Mouse (Mus musculus) E14TG2a.4 (cell line): Measurements from ENCODE around the gene Ak2.

ENCODE experiments used
- CTCF ChIP-seq: conservative IDR thresholded peaks from 2 replicates; pipeline ENCODE4 v1.5.1; 2014; ENCODE audit warnings: low read length
- POU5F1 ChIP-seq: IDR thresholded peaks from 2 replicates; pipeline ENCODE4 v1.6.1; 2014; ENCODE audit warnings: low read length, borderline replicate concordance

GRCm38 (mm10) chr4:129055562-129055961 lies 63.8 kb downstream of the Ak2 start:
- TF ChIP-seq CTCF: no peak
- TF ChIP-seq POU5F1: no peak
